Mouse (Mus musculus) cortical plate, adult 2 months (tissue): ENCODE measurements around the gene Pus10.

Experiments
- CTCF ChIP-seq: fragments of 200-500 bp; IDR thresholded peaks from 2 replicates; pipeline ENCODE4 v1.5.1; 2011; ENCODE audit warnings: mild to moderate bottlenecking, control low read depth, low read length; ENCODE audit not compliant: insufficient read depth; ENCODE audit errors: extremely low read depth
- POLR2A ChIP-seq: fragments of 200-500 bp; IDR thresholded peaks from 2 replicates; pipeline ENCODE4 v1.6.1; 2011; ENCODE audit warnings: mild to moderate bottlenecking, low read length, control low read depth; ENCODE audit not compliant: insufficient read depth; ENCODE audit errors: extremely low read depth

DNA sequence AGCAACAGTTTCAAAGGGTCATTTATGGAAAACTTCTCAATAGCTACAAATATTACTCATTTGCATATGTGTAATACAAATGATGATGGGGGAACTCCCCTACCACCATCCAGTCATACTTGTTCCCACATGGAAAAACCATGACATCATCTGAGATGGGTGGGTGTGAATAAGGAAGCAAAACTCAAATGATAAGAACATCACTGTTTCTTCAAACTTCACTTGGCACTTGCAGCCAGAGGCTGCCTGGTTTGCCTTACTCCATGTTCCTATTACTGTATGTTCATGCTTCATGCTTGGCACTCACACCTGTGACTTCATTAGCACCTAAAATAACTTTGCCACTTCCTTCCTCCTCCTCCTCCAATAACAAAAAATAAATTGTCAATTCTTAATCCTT lies 88.9 kb downstream of the Pus10 start:
- TF ChIP-seq CTCF (no peak), POLR2A (no peak)
